Mouse (Mus musculus): ENCODE results near the gene Esd. TPM values are rescaled to one million over a fixed set of nuclear protein-coding genes. Genes with fewer than 3 reads are reported as not detected.

Esd gene
- total RNA-seq, 2 experiments from 2014 or later = 85.4 to 90.1 TPM

- no peak for DNase-seq (ENCODE audit: low spot score in 2 of 2)
Measured at GRCm38 (mm10) chr14:74792793-74793192, 60.7 kb downstream of the Esd start.

- no peak for DNase-seq (ENCODE audit: low spot score in 2 of 2)
Measured at GRCm38 (mm10) chr14:74794931-74795330, 62.8 kb downstream of the Esd start.

- DNase-seq (ENCODE audit: low spot score in 2 of 2) = no peak
Measured at GRCm38 (mm10) chr14:74797386-74798062, 65.4 kb downstream of the Esd start.

GRCm38 (mm10) chr14:74798063-74798890, 66.2 kb downstream of the Esd start:
- DNase-seq (ENCODE audit: low spot score in 2 of 2) = no peak

Other genes starting within 250 kb of the Esd start
- 1 to 10 TPM; 5.7 to 6.6 TPM for gene Htr2a, start 91.5 kb upstream of the Esd start, total RNA-seq (2021)
- gene Lrch1, start 215.6 kb downstream of the Esd start, total RNA-seq (2021) = 10 to 100 TPM; 21.9 to 24.1 TPM

Data from layer of hippocampus, postnatal 14 days (tissue).